Mouse (Mus musculus) thymus, postnatal 14 days (tissue): ENCODE measurements at regions not wholly inside any gene's neighbourhood (a gene's known extent, or its start where the extent isn't known, plus 50 kb on each side); places are given as distances from the start of the nearest gene placed in this dataset.
"Not testable (repeated sequence)": the region's sequence is repeated elsewhere in the genome, so short reads cannot be mapped to it uniquely, and the experiment has no call there.

Source experiments
- DNase-seq: peaks from one replicate; pipeline ENCODE4 v3.0.0; 2021

DNA sequence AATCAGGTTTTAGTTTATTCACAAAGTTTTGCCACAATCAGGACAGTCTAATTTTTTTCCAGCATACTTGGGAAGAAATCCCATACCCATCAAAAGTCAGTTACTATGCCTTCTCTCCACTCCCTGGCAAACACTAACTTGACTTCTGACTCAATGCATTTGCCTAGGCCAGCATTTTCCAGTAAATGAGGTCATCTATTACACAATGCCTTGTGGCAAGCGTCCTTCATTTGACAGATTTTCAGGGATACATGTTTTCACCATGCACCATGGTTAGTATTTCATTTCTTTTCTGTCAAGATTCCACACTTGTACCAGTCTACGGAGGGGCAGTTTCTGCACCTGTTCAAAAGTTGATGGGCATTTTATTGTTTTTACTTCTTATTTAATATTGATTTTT is 88.4 kb upstream of the Slc2a12 start:
- not testable (repeated sequence) for DNase-seq

- DNase-seq: not testable (repeated sequence)
These were observed 75.4 kb upstream of the Slc2a12 start for GRCm38 (mm10) chr10:22569250-22570010.

- not testable (repeated sequence) for DNase-seq
These were observed 70.8 kb upstream of the Slc2a12 start for GRCm38 (mm10) chr10:22574048-22574447.

GRCm38 (mm10) chr10:22579426-22579825 is 65.4 kb upstream of the Slc2a12 start:
- DNase-seq: peak; percentile 39

GRCm38 (mm10) chr10:22581300-22581699 is 63.5 kb upstream of the Slc2a12 start:
- DNase-seq: not testable (repeated sequence)

DNA sequence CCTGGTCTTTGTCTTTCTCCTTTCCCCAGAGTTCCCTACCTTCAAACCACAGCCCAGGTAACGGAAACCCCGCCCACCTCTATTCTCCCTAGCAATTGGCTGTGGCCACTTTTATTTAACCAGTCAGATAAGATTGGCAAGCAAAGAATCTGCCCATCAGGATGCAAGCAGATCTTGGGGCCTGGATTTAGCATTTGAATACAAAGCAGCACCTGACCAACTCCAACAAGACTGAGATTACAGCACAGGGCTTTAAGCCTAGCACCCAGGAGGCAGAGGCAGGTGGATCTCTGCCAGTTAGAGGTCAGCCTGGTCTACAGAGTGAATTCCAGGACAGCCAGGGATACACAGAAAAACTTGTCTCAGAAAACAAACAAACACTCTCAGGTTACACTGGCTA is 61.5 kb upstream of the Slc2a12 start:
- not testable (repeated sequence) for DNase-seq

DNA sequence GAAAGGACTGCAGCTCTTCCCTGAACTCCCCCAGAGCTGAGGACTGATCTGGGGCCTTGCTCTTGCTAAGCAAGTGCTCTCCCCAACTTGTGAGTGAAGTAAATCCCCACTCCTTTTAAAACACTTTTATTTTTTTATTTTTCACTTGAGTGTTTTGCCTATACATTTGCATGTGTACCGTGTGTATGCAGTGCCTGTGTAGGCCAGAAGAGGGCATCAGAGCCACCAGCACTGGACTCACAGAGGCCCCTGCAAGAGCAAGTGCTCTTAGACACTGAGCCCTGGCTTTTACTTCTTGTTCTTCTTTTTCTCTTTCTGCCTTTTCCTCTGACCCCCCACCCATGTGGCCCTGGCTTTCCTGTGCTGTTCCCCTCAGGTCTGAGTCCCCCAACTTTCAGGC is 56.2 kb upstream of the Slc2a12 start:
- DNase-seq: not testable (repeated sequence)

DNA sequence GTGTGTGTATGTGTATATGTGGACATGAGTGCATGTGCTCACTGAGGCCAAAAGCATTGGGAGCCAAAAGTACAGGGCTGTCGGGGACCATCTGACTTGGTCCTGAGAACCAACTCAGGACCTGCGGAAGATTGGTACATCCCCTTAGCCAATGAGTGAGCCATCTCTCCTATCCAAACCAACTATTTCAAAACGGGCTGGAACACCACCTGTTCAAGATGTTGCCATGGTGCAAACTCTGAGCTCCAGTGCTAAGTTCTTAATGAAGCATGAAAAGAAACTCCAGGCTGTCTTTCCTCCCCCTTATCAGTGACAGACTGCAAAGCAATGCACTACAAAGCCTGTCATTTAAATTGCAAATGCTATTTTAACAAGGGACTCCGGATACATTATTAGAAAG is 53.1 kb upstream of the Slc2a12 start:
- DNase-seq: not testable (repeated sequence)

- not testable (repeated sequence) for DNase-seq
These were observed 52.6 kb upstream of the Slc2a12 start for GRCm38 (mm10) chr10:22592189-22592603.

DNA sequence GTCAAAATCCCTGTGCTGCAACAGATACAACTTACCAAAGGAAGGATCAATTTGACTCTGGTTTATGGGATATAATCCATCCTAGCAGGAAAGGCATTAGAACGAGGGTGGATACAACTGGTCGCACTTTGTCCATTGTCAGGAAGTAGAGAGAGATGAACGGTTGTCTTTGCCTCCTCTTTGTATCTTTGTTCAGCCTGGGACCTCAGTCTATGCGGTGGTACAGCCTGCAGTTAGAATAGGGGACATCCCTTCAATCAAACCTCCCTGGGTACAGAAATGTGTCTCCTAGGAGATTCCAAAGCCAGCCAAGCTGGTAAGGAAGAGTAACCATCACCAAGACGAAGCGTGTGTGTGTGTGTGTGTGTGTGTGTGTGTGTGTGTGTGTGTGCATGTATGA is 52.1 kb upstream of the Slc2a12 start:
- not testable (repeated sequence) for DNase-seq
